Mouse (Mus musculus) liver, postnatal 0 days (tissue): Measurements from ENCODE around the gene Fndc11. TPM values are rescaled to one million over a fixed set of nuclear protein-coding genes. Genes with fewer than 3 reads are reported as not detected.

Experiments used
- ATAC-seq: fragments of 200-750 bp; cut with Nextera tagmentation; 2 replicates; pipeline ENCODE4 v1.8.0; 2017; ENCODE audit warnings: mild to moderate bottlenecking, moderate library complexity
- DNase-seq: peaks from one replicate; pipeline ENCODE4 v3.0.0-alpha.2; 2016
- H3K27ac ChIP-seq: fragments of 300-500 bp; sonication (generic); 2 replicates; pipeline ENCODE4 v1.5.1; 2014; ENCODE audit warnings: antibody characterized with exemption, moderate library complexity, mild to moderate bottlenecking, low read depth
- H3K27me3 ChIP-seq: fragments of 300-500 bp; sonication (generic); 2 replicates; pipeline ENCODE4 v1.6.1; 2014; ENCODE audit warnings: low read length, control low read depth, mixed read lengths; ENCODE audit not compliant: insufficient read depth
- H3K36me3 ChIP-seq: fragments of 300-500 bp; sonication (generic); replicated peaks from 2 replicates; pipeline ENCODE4 v1.6.1; 2014; ENCODE audit warnings: mild to moderate bottlenecking, control low read depth, low read length, moderate library complexity, mixed read lengths; ENCODE audit not compliant: insufficient read depth
- H3K4me1 ChIP-seq: fragments of 300-500 bp; sonication (generic); 2 replicates; pipeline ENCODE4 v1.6.1; 2014; ENCODE audit warnings: antibody characterized with exemption, mild to moderate bottlenecking, control low read depth; ENCODE audit not compliant: insufficient read depth
- H3K4me2 ChIP-seq: fragments of 300-500 bp; sonication (generic); 2 replicates; pipeline ENCODE4 v1.6.1; 2014; ENCODE audit warnings: low read depth, mild to moderate bottlenecking, low read length, moderate library complexity, mixed read lengths
- H3K4me3 ChIP-seq: fragments of 300-500 bp; sonication (generic); 2 replicates; pipeline ENCODE4 v1.5.1; 2014; ENCODE audit warnings: low read depth, low read length
- H3K9ac ChIP-seq: fragments of 300-500 bp; sonication (generic); replicated peaks from 2 replicates; pipeline ENCODE4 v1.6.1; 2014; ENCODE audit warnings: mild to moderate bottlenecking, moderate library complexity
- H3K9me3 ChIP-seq: fragments of 300-500 bp; sonication (generic); 2 replicates; pipeline ENCODE4 v1.6.1; 2016; ENCODE audit warnings: mild to moderate bottlenecking, control low read depth, low read length, mixed read lengths
- CTCF ChIP-seq: sonication (generic); IDR thresholded peaks from 2 replicates; pipeline ENCODE4 v1.5.1; 2016; ENCODE audit warnings: antibody characterized with exemption, low read depth
- EP300 ChIP-seq: IDR thresholded peaks from 2 replicates; pipeline ENCODE4 v1.6.1; 2016; ENCODE audit warnings: antibody characterized with exemption, low read depth, mild to moderate bottlenecking
- WGBS: fragments of 180-500 bp; shearing (Covaris S2); extraction: QIAGEN DNeasy Blood & Tissue Kit; methylation state at CpG from one replicate; pipeline ENCODE4 v1.1.7; 2014; ENCODE audit not compliant: insufficient replicate concordance; 5-methylcytosine and 5-hydroxymethylcytosine counted together
- polyA plus RNA-seq: library from polyadenylated mRNA; unstranded; fragments of >200 nt; fragmentation: Nextera tagmentation; extraction: Ambion mirVana; gene quantifications from 2 replicates; pipeline ENCODE4 v1.2.1, GENCODE M21; 2015

Fndc11 gene
- polyA plus RNA-seq, 1 experiment from 2014 or later: 0.09 TPM

DNA sequence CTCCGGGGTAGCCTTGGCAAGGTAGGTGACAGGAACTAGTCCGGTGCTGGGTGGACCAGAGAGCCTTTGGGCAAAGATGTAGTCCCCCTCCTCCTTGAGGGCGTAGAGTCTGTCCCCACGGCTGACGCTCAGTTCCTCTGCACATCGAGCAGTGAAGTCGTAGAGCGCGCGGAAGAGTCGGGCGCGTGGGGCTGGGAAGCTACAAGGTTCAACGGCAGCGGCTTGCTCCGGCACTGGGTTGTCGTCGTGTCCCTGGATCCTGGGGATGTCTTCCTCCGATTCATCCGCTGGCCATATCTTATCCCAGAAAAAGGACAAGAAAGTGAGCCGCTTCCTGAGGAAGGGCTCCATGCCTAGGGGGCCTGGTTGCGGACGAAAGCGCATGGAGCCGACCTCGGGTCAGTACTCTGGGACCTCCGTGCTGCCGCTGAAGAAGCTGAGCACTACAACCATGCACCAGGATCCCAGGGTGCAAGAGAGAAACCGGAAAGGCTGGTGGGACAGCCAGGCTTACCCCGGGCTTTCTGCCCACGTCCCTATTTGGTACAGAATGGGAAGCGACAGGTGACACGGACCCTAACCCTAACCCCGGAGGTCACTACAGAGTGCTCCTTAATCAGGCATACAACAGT, 7.3 kb upstream of the Fndc11 start:
- Histone ChIP-seq H3K4me1 (no peaks in the 10 kb centered on the region; the same call in none of the 2 replicates), H3K36me3 (no peaks in the 10 kb centered on the region), H3K9ac (peak overlapping the region; percentile 46), H3K4me2 (peak overlapping the region; percentile 84), H3K9me3 (no peaks in the 10 kb centered on the region), H3K4me3 (peak overlapping the region; percentile 50), H3K27me3 (peaks cover 31% of the 10 kb centered on the region), H3K27ac (no peak overlapping the region)
- TF ChIP-seq EP300: no peak
- WGBS: 3% methylated on average over 34 of the region's 34 CpGs
- ATAC-seq: 0 out of 2 replicates have a peak, but pooled peaks have one; percentile 9
- DNase-seq: no peak

DNA sequence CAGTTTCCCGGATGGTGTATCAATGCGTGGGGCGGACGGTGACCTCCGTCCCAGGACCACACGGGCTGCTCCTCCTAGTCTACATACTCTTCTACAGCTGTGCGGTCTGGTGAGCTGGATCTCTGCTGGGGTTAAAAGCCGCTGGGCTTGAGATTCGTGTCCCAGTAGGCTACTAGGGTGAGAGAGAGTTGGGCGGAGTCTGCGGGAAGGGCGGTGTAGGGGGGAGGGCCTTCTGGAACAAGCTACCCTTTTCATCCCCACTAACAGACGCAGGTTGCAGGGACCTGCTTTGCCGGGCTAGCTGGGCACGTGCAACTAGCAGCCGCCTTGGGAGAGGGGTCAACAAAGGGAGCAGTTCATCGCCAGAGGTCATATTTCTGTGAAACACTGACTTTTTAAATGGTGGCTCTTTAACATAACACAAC, 6.8 kb upstream of the Fndc11 start, which contains the start of gene Srms:
Srms (minus strand) TSS at position 165 of the 425 bp plus-strand sequence.
- no peak for TF ChIP-seq EP300
- TF ChIP-seq CTCF: no peak
- peak; percentile 53 for DNase-seq
- Histone ChIP-seq H3K27ac (no peak within 1 kb of the TSS), H3K27me3 (peaks cover 31% of the 10 kb centered on the region), H3K4me1 (no peaks in the 10 kb centered on the region; the same call in 1 of the 2 replicates), H3K4me2 (peak within 1 kb of the TSS; percentile 84), H3K36me3 (no peaks in the 10 kb centered on the region), H3K4me3 (peak within 1 kb of the TSS; percentile 50), H3K9ac (peak within 1 kb of the TSS; percentile 46), H3K9me3 (no peaks in the 10 kb centered on the region)
- WGBS: 2% methylated on average over 17 of the region's 17 CpGs
- ATAC-seq: peak; percentile 82

DNA sequence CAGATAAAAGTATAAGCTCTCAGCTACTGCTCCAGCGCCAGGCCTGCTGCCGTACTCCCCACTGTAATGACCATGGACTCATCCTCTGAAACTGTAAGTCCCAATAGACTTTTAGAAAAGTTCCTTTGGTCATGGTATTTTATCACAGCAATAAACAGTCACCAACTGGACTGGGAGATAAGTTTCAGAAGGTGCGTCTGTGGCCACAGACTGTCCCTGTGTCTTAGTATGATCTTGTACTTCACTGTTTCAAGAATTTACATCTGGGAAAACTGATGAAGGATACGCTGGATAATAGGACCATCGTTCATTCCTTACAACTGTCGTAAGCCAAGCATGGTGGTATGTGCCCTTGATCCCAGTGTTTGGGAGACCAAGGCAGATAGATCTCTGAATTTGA, 3.8 kb upstream of the Fndc11 start:
- Histone ChIP-seq H3K4me1 (peaks cover 14% of the 10 kb centered on the region), H3K27me3 (peaks cover 27% of the 10 kb centered on the region), H3K4me3 (no peak overlapping the region), H3K27ac (no peak overlapping the region), H3K36me3 (no peaks in the 10 kb centered on the region), H3K4me2 (no peak overlapping the region), H3K9ac (no peak overlapping the region), H3K9me3 (no peaks in the 10 kb centered on the region)
- DNase-seq (no peak), ATAC-seq (no peak)
- 73% methylated on average over 6 of the region's 6 CpGs for WGBS
- no peak for TF ChIP-seq CTCF
- TF ChIP-seq EP300: no peak

DNA sequence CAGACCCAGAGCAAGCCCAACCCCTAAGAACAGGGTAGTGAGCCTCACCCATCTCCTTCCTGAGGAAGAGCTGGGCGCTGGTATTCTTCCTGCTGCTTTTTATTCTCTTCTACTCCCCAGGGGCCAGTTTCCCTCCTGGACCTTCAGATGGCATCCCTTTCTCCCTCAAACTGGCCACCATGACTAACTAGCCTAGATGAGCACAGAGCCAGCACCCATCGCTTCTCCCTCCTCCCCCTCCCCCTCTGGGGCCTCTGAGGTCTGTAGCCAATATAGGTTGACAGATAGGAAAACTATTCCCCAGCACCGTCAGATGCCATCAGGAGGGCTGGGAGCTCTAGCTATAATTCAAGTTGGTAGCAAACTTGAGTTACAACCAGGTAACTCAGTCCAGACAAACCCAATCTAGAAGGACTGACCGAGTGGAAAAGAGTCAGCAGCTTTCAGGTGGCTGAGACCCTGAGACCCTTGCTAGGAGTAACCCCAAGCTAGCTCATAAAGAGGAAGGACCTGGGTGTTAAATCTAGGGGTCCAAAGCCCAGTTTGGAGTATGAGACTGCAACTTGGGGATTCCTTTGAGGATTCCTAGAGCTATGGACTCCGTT, 830 bp upstream of the Fndc11 start:
- no peak for TF ChIP-seq EP300
- no peak for TF ChIP-seq CTCF
- Histone ChIP-seq H3K4me1 (peaks cover 14% of the 10 kb centered on the region), H3K9me3 (no peaks in the 10 kb centered on the region), H3K27ac (no peak overlapping the region), H3K27me3 (peaks cover under 1% of the 10 kb centered on the region; the same call in 1 of the 2 replicates), H3K4me2 (no peak overlapping the region), H3K9ac (no peak overlapping the region), H3K4me3 (no peak overlapping the region), H3K36me3 (no peaks in the 10 kb centered on the region)
- DNase-seq (no peak), ATAC-seq (no peak)
- WGBS: 47% methylated on average over 5 of the region's 5 CpGs

DNA sequence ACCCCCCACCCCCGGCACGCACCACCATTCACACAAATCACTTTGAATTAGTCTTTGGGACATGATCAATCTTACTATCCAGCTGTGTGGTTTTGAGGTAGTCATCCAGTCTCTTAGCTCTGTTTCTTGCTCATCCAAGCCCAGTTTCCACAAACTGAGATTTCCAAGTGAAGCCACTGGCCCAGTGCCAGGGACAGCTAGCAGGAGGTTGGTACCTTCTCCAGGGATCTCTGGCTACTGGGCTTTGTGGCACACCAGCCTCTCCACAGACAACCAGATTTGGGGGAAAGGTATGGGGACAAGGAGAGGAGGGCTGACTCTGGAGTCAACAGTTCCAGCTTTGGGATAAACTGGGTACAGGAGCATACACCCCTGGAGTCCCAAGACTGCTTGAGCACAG, 548 bp downstream of the Fndc11 start:
- Histone ChIP-seq H3K36me3 (no peaks in the 10 kb centered on the region), H3K9me3 (no peaks in the 10 kb centered on the region), H3K4me3 (peak overlapping the region; percentile 1; the same call in 1 of the 2 replicates), H3K4me2 (peak overlapping the region; percentile 62), H3K4me1 (peaks cover 16% of the 10 kb centered on the region), H3K27ac (no peak overlapping the region), H3K9ac (no peak overlapping the region), H3K27me3 (no peaks in the 10 kb centered on the region)
- ATAC-seq (no peak), DNase-seq (no peak)
- WGBS: 24% methylated on average over 2 of the region's 2 CpGs
- TF ChIP-seq CTCF (no peak), EP300 (no peak)

DNA sequence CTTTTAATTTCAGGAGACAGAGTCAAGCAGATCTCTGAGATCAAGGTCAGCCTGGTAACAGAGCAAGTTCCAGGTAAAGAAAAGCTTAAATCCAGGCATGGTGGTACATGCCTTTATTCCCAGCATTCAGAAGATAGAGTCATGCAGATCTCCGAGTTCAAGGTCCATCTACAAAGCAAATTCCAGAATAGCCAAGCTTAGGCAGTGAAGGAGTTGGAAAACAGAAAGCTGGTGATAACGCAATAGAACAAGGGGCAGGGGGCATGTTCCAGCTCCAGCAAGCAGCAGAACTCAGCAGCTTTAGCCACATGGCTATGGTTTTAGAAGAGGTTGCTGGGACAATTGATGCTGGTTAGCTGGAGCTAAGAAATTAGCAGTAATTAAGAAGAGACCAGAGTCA, 5.2 kb downstream of the Fndc11 start:
- H3K4me2 ChIP-seq: no peak overlapping the region
- H3K27me3 ChIP-seq: no peaks in the 10 kb centered on the region
- no peak for DNase-seq
- peaks cover 36% of the 10 kb centered on the region for H3K36me3 ChIP-seq
- no peaks in the 10 kb centered on the region for H3K9me3 ChIP-seq
- 60% methylated on average over 2 of the region's 2 CpGs for WGBS
- ATAC-seq: no peak
- no peak for TF ChIP-seq EP300
- no peak for TF ChIP-seq CTCF
- H3K4me1 ChIP-seq: peaks cover 10% of the 10 kb centered on the region
- H3K4me3 ChIP-seq: no peak overlapping the region
- no peak overlapping the region for H3K9ac ChIP-seq
- H3K27ac ChIP-seq: no peak overlapping the region
